Mouse (Mus musculus): ENCODE results near the gene Syt13.

- no peak for TF ChIP-seq CTCF (IDR thresholded peaks at IDR 0.05)
- no peak for TF ChIP-seq POLR2A (IDR thresholded peaks at IDR 0.05; ENCODE audit: insufficient read depth, low read depth, low read length)
- no peak for TF ChIP-seq EP300 (IDR thresholded peaks at IDR 0.05; ENCODE audit: insufficient read depth, low read depth, low read length)
Observed at GRCm38 (mm10) chr2:92949518-92949917, 34.6 kb downstream of the Syt13 start.

All from heart, adult 2 months (tissue).